Mouse (Mus musculus) CH12.LX (cell line): Measurements from ENCODE around the gene Ccdc62.

Experiments
- EP300 ChIP-seq: IDR thresholded peaks from 2 replicates; pipeline ENCODE4 v1.6.1; 2011; ENCODE audit warnings: low read length, improper control_type of control experiment
- ETS1 ChIP-seq: conservative IDR thresholded peaks from 2 replicates; pipeline ENCODE4 v1.6.1; 2012; ENCODE audit warnings: low read depth, mild to moderate bottlenecking, inconsistent platforms, low read length, improper control_type of control experiment, moderate library complexity
- GABPA ChIP-seq: IDR thresholded peaks from 2 replicates; pipeline ENCODE4 v1.6.1; 2012; ENCODE audit warnings: low read depth, low read length, improper control_type of control experiment, inconsistent platforms; ENCODE audit not compliant: insufficient replicate concordance
- IRF4 ChIP-seq: IDR thresholded peaks from 2 replicates; pipeline ENCODE4 v1.6.1; 2014; ENCODE audit warnings: low read depth, mild to moderate bottlenecking, inconsistent platforms, low read length, improper control_type of control experiment
- MEF2A ChIP-seq: IDR thresholded peaks from 2 replicates; pipeline ENCODE4 v1.6.1; 2014; ENCODE audit warnings: low read depth, mild to moderate bottlenecking, inconsistent platforms, low read length, improper control_type of control experiment, borderline replicate concordance
- NRF1 ChIP-seq: IDR thresholded peaks from 2 replicates; pipeline ENCODE4 v1.6.1; 2014; ENCODE audit warnings: low read depth, mild to moderate bottlenecking, inconsistent platforms, low read length, improper control_type of control experiment, moderate library complexity
- RAD21 ChIP-seq: IDR thresholded peaks from 2 replicates; pipeline ENCODE4 v1.6.1; 2011; ENCODE audit warnings: low read depth, mild to moderate bottlenecking, low read length, improper control_type of control experiment, moderate library complexity
- TCF12 ChIP-seq: IDR thresholded peaks from 2 replicates; pipeline ENCODE4 v1.6.1; 2014; ENCODE audit warnings: low read depth, mild to moderate bottlenecking, inconsistent platforms, low read length, improper control_type of control experiment
- USF1 ChIP-seq: IDR thresholded peaks from 2 replicates; pipeline ENCODE4 v1.6.1; 2014; ENCODE audit warnings: low read depth, mild to moderate bottlenecking, inconsistent platforms, low read length, improper control_type of control experiment
- ZNF384 ChIP-seq: IDR thresholded peaks from 2 replicates; pipeline ENCODE4 v1.6.1; 2012; ENCODE audit warnings: low read depth, low read length, improper control_type of control experiment, inconsistent platforms

GRCm38 (mm10) chr5:123890312-123890711, 40.2 kb upstream of the Ccdc62 start:
- TF ChIP-seq EP300 (no peak), USF1 (no peak), NRF1 (no peak), IRF4 (no peak), ZNF384 (no peak), ETS1 (no peak), RAD21 (no peak), MEF2A (no peak), GABPA (no peak), TCF12 (no peak)
